Mouse (Mus musculus) embryonic facial prominence, embryonic 11.5 days (tissue): ENCODE data around the gene Tnpo2. TPM values are rescaled to one million over a fixed set of nuclear protein-coding genes. Genes with fewer than 3 reads are reported as not detected.

Source experiments
- ATAC-seq: fragments of 200-750 bp; cut with Nextera tagmentation; replicated peaks from 2 replicates; pipeline ENCODE4 v1.8.0; 2017; ENCODE audit warnings: low read depth; ENCODE audit not compliant: insufficient number of reproducible peaks, low FRiP score, low TSS enrichment
- DNase-seq: peaks from one replicate; pipeline ENCODE4 v3.0.0-alpha.2; 2015; ENCODE audit warnings: low spot score
- H3K27ac ChIP-seq: fragments of 300-500 bp; sonication (generic); replicated peaks from 2 replicates; pipeline ENCODE4 v1.5.1; 2014; ENCODE audit warnings: mild to moderate bottlenecking, low read depth, low read length, control low read depth
- H3K27me3 ChIP-seq: fragments of 300-500 bp; sonication (generic); 2 replicates; pipeline ENCODE4 v1.6.1; 2014; ENCODE audit warnings: mild to moderate bottlenecking, low read length, moderate library complexity, mixed read lengths; ENCODE audit not compliant: control insufficient read depth, insufficient read depth
- H3K36me3 ChIP-seq: fragments of 300-500 bp; sonication (generic); replicated peaks from 2 replicates; pipeline ENCODE4 v1.6.1; 2014; ENCODE audit warnings: low read depth, mild to moderate bottlenecking, low read length, moderate library complexity, mixed read lengths; ENCODE audit not compliant: control insufficient read depth, insufficient read depth
- H3K4me1 ChIP-seq: fragments of 300-500 bp; sonication (generic); 2 replicates; pipeline ENCODE4 v1.6.1; 2014; ENCODE audit warnings: low read length, mixed read lengths; ENCODE audit not compliant: control insufficient read depth, insufficient read depth
- H3K4me2 ChIP-seq: fragments of 300-500 bp; sonication (generic); 2 replicates; pipeline ENCODE4 v1.6.1; 2014; ENCODE audit warnings: low read depth, mild to moderate bottlenecking, control low read depth, low read length, moderate library complexity
- H3K4me3 ChIP-seq: fragments of 300-500 bp; sonication (generic); 2 replicates; pipeline ENCODE4 v1.5.1; 2014; ENCODE audit warnings: low read depth, low read length, control low read depth
- H3K9ac ChIP-seq: fragments of 300-500 bp; sonication (generic); replicated peaks from 2 replicates; pipeline ENCODE4 v1.6.1; 2014; ENCODE audit warnings: mild to moderate bottlenecking, control low read depth, low read length
- H3K9me3 ChIP-seq: fragments of 300-500 bp; sonication (generic); replicated peaks from 2 replicates; pipeline ENCODE4 v1.6.1; 2016; ENCODE audit warnings: mild to moderate bottlenecking, low read length, inconsistent platforms, mixed read lengths; ENCODE audit not compliant: control insufficient read depth
- WGBS: fragments of 180-500 bp; shearing (Covaris S2); extraction: QIAGEN DNeasy Blood & Tissue Kit; methylation state at CpG from one replicate; pipeline ENCODE4 v1.1.7; 2014; 5-methylcytosine and 5-hydroxymethylcytosine counted together
- polyA plus RNA-seq: library from polyadenylated mRNA; unstranded; fragments of >200 nt; fragmentation: Nextera tagmentation; extraction: Ambion mirVana; gene quantifications from 2 replicates; pipeline ENCODE4 v1.2.1, GENCODE M21; 2014

Tnpo2 gene
- polyA plus RNA-seq, 1 experiment from 2014 or later: 17.0 TPM

- peaks cover 2% of the 10 kb centered on the region; the same call in 1 of the 2 replicates for H3K36me3 ChIP-seq
- ATAC-seq (no peak), DNase-seq (no peak)
- H3K4me2 ChIP-seq: no peak overlapping the region
- no peak overlapping the region for H3K4me3 ChIP-seq
- H3K4me1 ChIP-seq: no peaks in the 10 kb centered on the region; the same call in 1 of the 2 replicates
- WGBS: 79% methylated on average over 3 of the region's 3 CpGs
- no peak overlapping the region for H3K9ac ChIP-seq
- no peaks in the 10 kb centered on the region for H3K9me3 ChIP-seq
- no peak overlapping the region for H3K27ac ChIP-seq
- no peaks in the 10 kb centered on the region for H3K27me3 ChIP-seq
Measured at GRCm38 (mm10) chr8:85086238-85086637, 49.5 kb downstream of the Tnpo2 start.

- Histone ChIP-seq H3K27me3 (no peaks in the 10 kb centered on the region), H3K4me1 (no peaks in the 10 kb centered on the region; the same call in 1 of the 2 replicates), H3K36me3 (peaks cover 2% of the 10 kb centered on the region; the same call in 1 of the 2 replicates), H3K9me3 (no peaks in the 10 kb centered on the region), H3K4me2 (no peak overlapping the region), H3K9ac (no peak overlapping the region), H3K27ac (no peak overlapping the region), H3K4me3 (no peak overlapping the region)
- DNase-seq (no peak), ATAC-seq (no peak)
- 78% methylated on average over 2 of the region's 2 CpGs for WGBS
Measured at GRCm38 (mm10) chr8:85088771-85089170, 52.1 kb downstream of the Tnpo2 start.

- no peaks in the 10 kb centered on the region for H3K4me1 ChIP-seq
- H3K4me2 ChIP-seq: no peak overlapping the region
- WGBS: 92% methylated on average over 11 of the region's 11 CpGs
- no peak overlapping the region for H3K4me3 ChIP-seq
- ATAC-seq: no peak
- H3K9me3 ChIP-seq: no peaks in the 10 kb centered on the region
- no peaks in the 10 kb centered on the region for H3K27me3 ChIP-seq
- peaks cover 2% of the 10 kb centered on the region; the same call in 1 of the 2 replicates for H3K36me3 ChIP-seq
- no peak overlapping the region for H3K9ac ChIP-seq
- H3K27ac ChIP-seq: no peak overlapping the region
- DNase-seq: no peak
Measured at GRCm38 (mm10) chr8:85090856-85091255, 54.1 kb downstream of the Tnpo2 start.

- no peak overlapping the region for H3K4me2 ChIP-seq
- H3K4me3 ChIP-seq: no peak overlapping the region
- H3K27me3 ChIP-seq: no peaks in the 10 kb centered on the region
- no peak overlapping the region for H3K9ac ChIP-seq
- ATAC-seq (no peak), DNase-seq (no peak)
- no peak overlapping the region for H3K27ac ChIP-seq
- WGBS: 31% methylated on average over 21 of the region's 21 CpGs
- no peaks in the 10 kb centered on the region for H3K4me1 ChIP-seq
- no peaks in the 10 kb centered on the region for H3K9me3 ChIP-seq
- peaks cover 2% of the 10 kb centered on the region; the same call in 1 of the 2 replicates for H3K36me3 ChIP-seq
Measured at GRCm38 (mm10) chr8:85091526-85092090, 54.9 kb downstream of the Tnpo2 start.

GRCm38 (mm10) chr8:85095051-85095450, 58.3 kb downstream of the Tnpo2 start:
- DNase-seq (no peak), ATAC-seq (no peak)
- H3K36me3 ChIP-seq: no peaks in the 10 kb centered on the region; the same call in 1 of the 2 replicates
- no peak overlapping the region for H3K4me3 ChIP-seq
- no peaks in the 10 kb centered on the region for H3K27me3 ChIP-seq
- H3K27ac ChIP-seq: no peak overlapping the region
- no peak overlapping the region for H3K9ac ChIP-seq
- no peaks in the 10 kb centered on the region for H3K9me3 ChIP-seq
- H3K4me2 ChIP-seq: no peak overlapping the region
- no peaks in the 10 kb centered on the region for H3K4me1 ChIP-seq
- WGBS: 91% methylated on average over 13 of the region's 13 CpGs

- H3K27me3 ChIP-seq: no peaks in the 10 kb centered on the region
- ATAC-seq (no peak), DNase-seq (no peak)
- H3K27ac ChIP-seq: no peak overlapping the region
- no peak overlapping the region for H3K4me3 ChIP-seq
- H3K9ac ChIP-seq: no peak overlapping the region
- no peaks in the 10 kb centered on the region for H3K4me1 ChIP-seq
- H3K4me2 ChIP-seq: no peak overlapping the region
- WGBS: 94% methylated on average over 7 of the region's 7 CpGs
- H3K36me3 ChIP-seq: no peaks in the 10 kb centered on the region; the same call in 1 of the 2 replicates
- no peaks in the 10 kb centered on the region for H3K9me3 ChIP-seq
Measured at GRCm38 (mm10) chr8:85095566-85095965, 58.9 kb downstream of the Tnpo2 start.

- H3K9ac ChIP-seq: no peak overlapping the region
- no peak overlapping the region for H3K4me2 ChIP-seq
- no peak overlapping the region for H3K27ac ChIP-seq
- H3K4me1 ChIP-seq: no peaks in the 10 kb centered on the region
- H3K9me3 ChIP-seq: no peaks in the 10 kb centered on the region
- DNase-seq: no peak
- H3K27me3 ChIP-seq: no peaks in the 10 kb centered on the region
- H3K36me3 ChIP-seq: no peaks in the 10 kb centered on the region; the same call in 1 of the 2 replicates
- no peak overlapping the region for H3K4me3 ChIP-seq
- no peak for ATAC-seq
- 91% methylated on average over 16 of the region's 16 CpGs for WGBS
Measured at GRCm38 (mm10) chr8:85096196-85096595, 59.5 kb downstream of the Tnpo2 start.

GRCm38 (mm10) chr8:85096850-85097249, 60.1 kb downstream of the Tnpo2 start:
- Histone ChIP-seq H3K9ac (no peak overlapping the region), H3K27ac (no peak overlapping the region), H3K27me3 (no peaks in the 10 kb centered on the region), H3K4me2 (no peak overlapping the region), H3K9me3 (no peaks in the 10 kb centered on the region), H3K4me3 (no peak overlapping the region), H3K36me3 (no peaks in the 10 kb centered on the region; the same call in 1 of the 2 replicates), H3K4me1 (no peaks in the 10 kb centered on the region)
- ATAC-seq (no peak), DNase-seq (no peak)
- 84% methylated on average over 4 of the region's 4 CpGs for WGBS
